Mouse (Mus musculus) cerebellum, adult 2 months (tissue): ENCODE results near the gene Syngr4.

ENCODE experiments used
- CTCF ChIP-seq: fragments of 200-500 bp; IDR thresholded peaks from 2 replicates; pipeline ENCODE4 v1.5.1; 2011; ENCODE audit warnings: low read depth, mild to moderate bottlenecking, control low read depth, low read length, moderate library complexity, borderline replicate concordance; ENCODE audit not compliant: insufficient read depth
- POLR2A ChIP-seq: fragments of 200-500 bp; IDR thresholded peaks from 2 replicates; pipeline ENCODE4 v1.6.1; 2011; ENCODE audit warnings: low read length, control low read depth, borderline replicate concordance; ENCODE audit not compliant: insufficient read depth

GRCm38 (mm10) chr7:45880531-45880930, 16.0 kb downstream of the Syngr4 start:
- TF ChIP-seq CTCF = no peak
- no peak for TF ChIP-seq POLR2A
